Mouse (Mus musculus) liver, embryonic 14.5 days (tissue): ENCODE data around the gene Ifna15. TPM values are rescaled to one million over a fixed set of nuclear protein-coding genes. Genes with fewer than 3 reads are reported as not detected.

Experiments used
- ATAC-seq: fragments of 200-750 bp; cut with Nextera tagmentation; 2 replicates; pipeline ENCODE4 v1.8.0; 2017; ENCODE audit warnings: moderate number of reproducible peaks, mild to moderate bottlenecking, moderate library complexity; ENCODE audit not compliant: insufficient read depth
- DNase-seq, 3 experiments: peaks; one replicate each; pipeline ENCODE4 v3.0.0-alpha.2; 2012 to 2013; ENCODE audit warnings: low read depth in 3 of 3, low spot score in 3 of 3
- H3K27ac ChIP-seq: fragments of 300-500 bp; sonication (generic); 2 replicates; pipeline ENCODE4 v1.5.1; 2014; ENCODE audit warnings: moderate library complexity, mild to moderate bottlenecking, control low read depth, inconsistent platforms
- H3K27me3 ChIP-seq: fragments of 300-500 bp; sonication (generic); 2 replicates; pipeline ENCODE4 v1.6.1; 2014; ENCODE audit warnings: mild to moderate bottlenecking, low read length, moderate library complexity; ENCODE audit not compliant: control insufficient read depth, insufficient read depth
- H3K36me3 ChIP-seq: fragments of 300-500 bp; sonication (generic); replicated peaks from 2 replicates; pipeline ENCODE4 v1.6.1; 2014; ENCODE audit warnings: low read depth; ENCODE audit not compliant: control insufficient read depth, insufficient read depth
- H3K4me1 ChIP-seq, 2 experiments: fragments of 200-500 bp in 1 of 2; fragments of 300-500 bp in 1 of 2; sonication (generic) in 1 of 2; replicated peaks; 2 replicates each; pipeline ENCODE4 v1.6.1; 2012 to 2014; ENCODE audit warnings: antibody characterized with exemption in 1 of 2, inconsistent platforms in 1 of 2, low read length in 1 of 2; ENCODE audit not compliant: control insufficient read depth in 2 of 2, insufficient read depth in 2 of 2
- H3K4me2 ChIP-seq: fragments of 300-500 bp; sonication (generic); 2 replicates; pipeline ENCODE4 v1.6.1; 2014; ENCODE audit warnings: low read depth, mild to moderate bottlenecking, control low read depth, moderate library complexity
- H3K4me3 ChIP-seq, 2 experiments: fragments of 200-500 bp in 1 of 2; fragments of 300-500 bp in 1 of 2; sonication (generic) in 1 of 2; 2 replicates each; pipeline ENCODE4 v1.5.1; 2012 to 2014; ENCODE audit warnings: low read depth in 2 of 2, low read length in 2 of 2, mild to moderate bottlenecking in 2 of 2, control low read depth in 1 of 2, inconsistent platforms in 1 of 2, moderate library complexity in 1 of 2; ENCODE audit not compliant: insufficient read depth in 1 of 2
- H3K9ac ChIP-seq: fragments of 300-500 bp; sonication (generic); replicated peaks from 2 replicates; pipeline ENCODE4 v1.6.1; 2014; ENCODE audit warnings: mild to moderate bottlenecking, control low read depth, moderate library complexity
- H3K9me3 ChIP-seq: fragments of 300-500 bp; sonication (generic); 2 replicates; pipeline ENCODE4 v1.6.1; 2016; ENCODE audit warnings: low read length, mixed read lengths; ENCODE audit not compliant: control insufficient read depth
- CTCF ChIP-seq: IDR thresholded peaks from 2 replicates; pipeline ENCODE4 v1.5.1; 2016; ENCODE audit warnings: antibody characterized with exemption, low read depth, control low read depth
- EP300 ChIP-seq: IDR thresholded peaks from 2 replicates; pipeline ENCODE4 v1.6.1; 2016; ENCODE audit warnings: antibody characterized with exemption, low read depth
- WGBS: fragments of 180-500 bp; shearing (Covaris S2); extraction: QIAGEN DNeasy Blood & Tissue Kit; methylation state at CpG from one replicate; pipeline ENCODE4 v1.1.7; 2014; ENCODE audit not compliant: insufficient replicate concordance; 5-methylcytosine and 5-hydroxymethylcytosine counted together
- polyA plus RNA-seq, 2 experiments: library from polyadenylated mRNA; depleted of rRNA in 1 of 2; stranded (reverse) in 1 of 2; unstranded in 1 of 2; fragments of >200 nt; fragmentation: Nextera tagmentation in 1 of 2; extraction: Ambion mirVana in 1 of 2; gene quantifications; 2 replicates each; pipeline versions ENCODE4 v1.2.1 to v1.2.3; 2012 to 2014

Gene Ifna15
- polyA plus RNA-seq, 2 experiments, result not detected

- WGBS, result 47% methylated on average over 5 of the region's 5 CpGs
Observed at GRCm38 (mm10) chr4:88526379-88527049, 31.5 kb downstream of the Ifna15 start.

GRCm38 (mm10) chr4:88525393-88525792, 32.7 kb downstream of the Ifna15 start:
- 50% methylated on average over 3 of the region's 3 CpGs for WGBS
- ATAC-seq, result no peak
- Histone ChIP-seq H3K9me3 (no peaks in the 10 kb centered on the region), H3K9ac (no peak overlapping the region), H3K4me3 (no peak overlapping the region), H3K36me3 (no peaks in the 10 kb centered on the region), H3K4me1 (peaks cover 3 to 8% of the 10 kb centered on the region in 2 experiments), H3K27me3 (no peaks in the 10 kb centered on the region), H3K27ac (no peak overlapping the region), H3K4me2 (no peak overlapping the region)
- DNase-seq, result no peak
- TF ChIP-seq EP300 (no peak), CTCF (no peak)

More at GRCm38 (mm10) chr4:88526379-88527049, 31.5 kb downstream of the Ifna15 start:
- Histone ChIP-seq H3K9ac (no peak overlapping the region), H3K27me3 (no peaks in the 10 kb centered on the region), H3K27ac (no peak overlapping the region; the same call in 1 of the 2 replicates), H3K4me3 (no peak overlapping the region), H3K36me3 (no peaks in the 10 kb centered on the region), H3K9me3 (no peaks in the 10 kb centered on the region), H3K4me1 (peaks cover 3 to 8% of the 10 kb centered on the region in 2 experiments), H3K4me2 (no peak overlapping the region)
- TF ChIP-seq EP300 (peak; percentile 59), CTCF (no peak)
- DNase-seq, result no peak
- peak; percentile 78; the same call in 1 of the 2 replicates for ATAC-seq

- ATAC-seq (no peak), DNase-seq (no peak)
- Histone ChIP-seq H3K27ac (no peak overlapping the region), H3K4me2 (no peak overlapping the region), H3K4me3 (no peak overlapping the region), H3K27me3 (no peaks in the 10 kb centered on the region), H3K4me1 (peaks cover 3 to 10% of the 10 kb centered on the region in 2 experiments), H3K9me3 (no peaks in the 10 kb centered on the region), H3K36me3 (no peaks in the 10 kb centered on the region), H3K9ac (no peak overlapping the region)
- peak; percentile 54 for TF ChIP-seq CTCF
- TF ChIP-seq EP300, result no peak
Observed at GRCm38 (mm10) chr4:88523241-88523640, 34.8 kb downstream of the Ifna15 start.

GRCm38 (mm10) chr4:88522674-88523073, 35.4 kb downstream of the Ifna15 start, which contains the start of gene Ifnb1:
Ifnb1 (minus strand) TSS chr4:88522774.
- ATAC-seq (no peak), DNase-seq (no peak)
- Histone ChIP-seq H3K27me3 (no peaks in the 10 kb centered on the region), H3K4me2 (no peak within 1 kb of the TSS), H3K36me3 (no peaks in the 10 kb centered on the region), H3K4me3 (no peak within 1 kb of the TSS), H3K27ac (no peak within 1 kb of the TSS), H3K9ac (no peak within 1 kb of the TSS), H3K4me1 (peaks cover 3 to 10% of the 10 kb centered on the region in 2 experiments), H3K9me3 (no peaks in the 10 kb centered on the region)
- WGBS, result 67% methylated on average over 4 of the region's 4 CpGs
- TF ChIP-seq EP300, result no peak

GRCm38 (mm10) chr4:88517957-88518356, 40.1 kb downstream of the Ifna15 start:
- TF ChIP-seq CTCF, result no peak
- TF ChIP-seq EP300, result no peak
- 67% methylated on average over 2 of the region's 2 CpGs for WGBS
- ATAC-seq (no peak), DNase-seq (no peak)
- no peak overlapping the region for H3K4me3 ChIP-seq
- no peaks in the 10 kb centered on the region for H3K9me3 ChIP-seq
- peaks cover 4 to 15% of the 10 kb centered on the region in 2 experiments; a peak in 3 of 4 replicates for H3K4me1 ChIP-seq
- no peak overlapping the region for H3K9ac ChIP-seq
- no peaks in the 10 kb centered on the region for H3K27me3 ChIP-seq
- H3K27ac ChIP-seq, result no peak overlapping the region
- no peak overlapping the region for H3K4me2 ChIP-seq
- H3K36me3 ChIP-seq, result no peaks in the 10 kb centered on the region
